Mouse (Mus musculus): ENCODE measurements at regions not wholly inside any gene's neighbourhood (a gene's known extent, or its start where the extent isn't known, plus 50 kb on each side); places are given as distances from the start of the nearest gene placed in this dataset.

DNA sequence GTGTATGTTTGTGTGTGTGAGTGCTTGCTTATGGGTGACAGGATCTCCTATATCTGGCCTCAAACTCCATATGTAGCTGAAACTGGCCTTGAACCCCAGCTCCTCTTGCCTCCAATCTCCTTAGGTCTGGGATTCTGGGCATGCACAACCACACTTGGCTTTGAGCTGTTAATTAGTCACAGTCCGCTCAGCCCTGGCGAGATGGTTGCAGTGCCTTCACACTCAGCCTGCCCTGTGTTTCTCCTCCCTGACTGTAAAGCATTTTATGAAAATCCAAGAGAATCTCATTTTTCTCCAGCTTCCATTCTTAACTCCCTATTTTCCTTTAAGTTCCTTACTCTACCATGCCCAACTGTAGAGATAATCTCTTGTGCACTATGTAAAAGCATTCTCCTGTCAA, 80.1 kb downstream of the Fam110c start:
- no peaks in the 10 kb centered on the region for H3K36me3 ChIP-seq (ENCODE audit: insufficient read depth, low read length)
- no peaks in the 10 kb centered on the region for H3K27me3 ChIP-seq (ENCODE audit: insufficient read depth, low read length)
- no peak overlapping the region for H3K4me2 ChIP-seq (replicated peaks; ENCODE audit: low read depth, low read length)
- 0 out of 2 replicates have a peak overlapping the region, but pooled peaks have one; percentile 18 for H3K27ac ChIP-seq (ENCODE audit: low read length)
- no peak for ATAC-seq (ENCODE audit: low FRiP score, low TSS enrichment)
- peaks cover 26% of the 10 kb centered on the region for H3K4me1 ChIP-seq (ENCODE audit: insufficient read depth, low read length)
- no peak overlapping the region for H3K4me3 ChIP-seq (ENCODE audit: low read length)
- WGBS: 75% methylated on average over 2 of the region's 2 CpGs
- H3K9me3 ChIP-seq (ENCODE audit: low read length): no peaks in the 10 kb centered on the region
- no peak overlapping the region for H3K9ac ChIP-seq (replicated peaks; ENCODE audit: low read length)

DNA sequence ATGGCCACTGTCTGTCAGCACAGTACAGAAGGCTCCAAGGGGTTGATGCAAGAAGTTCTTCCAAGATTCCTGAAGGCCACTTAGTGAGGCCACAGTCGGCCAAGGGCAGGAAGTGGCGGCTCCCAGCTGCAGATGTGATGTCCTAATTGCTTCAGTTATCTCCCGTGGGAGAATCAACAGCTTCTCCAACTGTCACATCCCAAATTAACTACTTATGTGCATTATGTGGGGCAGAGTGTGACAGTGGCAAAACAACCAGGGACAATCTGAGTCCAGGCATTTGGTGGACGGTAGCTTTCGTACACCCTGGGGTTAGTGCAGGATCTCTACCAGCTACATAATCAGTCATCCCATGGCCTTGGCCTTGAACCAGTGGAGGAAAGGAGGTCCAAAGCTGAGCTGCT, 80.9 kb downstream of the Fam110c start:
- Histone ChIP-seq H3K4me3 (ENCODE audit: low read length) (no peak overlapping the region), H3K4me1 (ENCODE audit: insufficient read depth, low read length) (peaks cover 21% of the 10 kb centered on the region), H3K27me3 (ENCODE audit: insufficient read depth, low read length) (no peaks in the 10 kb centered on the region), H3K9me3 (ENCODE audit: low read length) (no peaks in the 10 kb centered on the region), H3K36me3 (ENCODE audit: insufficient read depth, low read length) (no peaks in the 10 kb centered on the region), H3K4me2 (replicated peaks; ENCODE audit: low read depth, low read length) (no peak overlapping the region), H3K9ac (replicated peaks; ENCODE audit: low read length) (no peak overlapping the region), H3K27ac (ENCODE audit: low read length) (peak overlapping the region; percentile 27; the same call in 1 of the 2 replicates)
- ATAC-seq (ENCODE audit: low FRiP score, low TSS enrichment): no peak
- WGBS: 51% methylated on average over 5 of the region's 5 CpGs

- H3K36me3 ChIP-seq (ENCODE audit: insufficient read depth, low read length): no peaks in the 10 kb centered on the region
- 50% methylated on average over 13 of the region's 13 CpGs for WGBS
- peaks cover 18% of the 10 kb centered on the region; the same call in 1 of the 2 replicates for H3K4me1 ChIP-seq (ENCODE audit: insufficient read depth, low read length)
- no peak overlapping the region for H3K4me2 ChIP-seq (replicated peaks; ENCODE audit: low read depth, low read length)
- H3K4me3 ChIP-seq (ENCODE audit: low read length): no peak overlapping the region
- H3K9ac ChIP-seq (replicated peaks; ENCODE audit: low read length): no peak overlapping the region
- no peaks in the 10 kb centered on the region for H3K27me3 ChIP-seq (ENCODE audit: insufficient read depth, low read length)
- peak overlapping the region; percentile 41; the same call in 1 of the 2 replicates for H3K27ac ChIP-seq (ENCODE audit: low read length)
- ATAC-seq (ENCODE audit: low FRiP score, low TSS enrichment): peak; percentile 57
- H3K9me3 ChIP-seq (ENCODE audit: low read length): no peaks in the 10 kb centered on the region
Measured at GRCm38 (mm10) chr12:31156154-31156720, 82.6 kb downstream of the Fam110c start.

DNA sequence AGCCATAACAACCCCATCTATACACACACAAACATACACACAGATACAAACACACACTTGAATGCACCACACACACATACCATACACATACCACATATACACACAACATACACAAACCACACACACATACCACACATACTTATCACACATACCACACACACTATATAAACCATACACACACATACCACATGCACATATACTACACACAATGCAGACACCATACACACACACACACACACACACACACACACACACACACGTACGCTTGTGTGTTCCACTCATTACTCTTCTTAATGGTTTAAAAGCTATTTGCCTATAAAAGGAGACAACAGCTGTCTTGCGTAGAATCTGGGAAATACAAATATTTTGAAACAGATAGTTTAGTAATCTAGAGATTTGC, 83.1 kb upstream of the Gm6993 start:
- H3K4me2 ChIP-seq (replicated peaks; ENCODE audit: low read depth, low read length): no peak overlapping the region
- peaks cover 18% of the 10 kb centered on the region; the same call in 1 of the 2 replicates for H3K4me1 ChIP-seq (ENCODE audit: insufficient read depth, low read length)
- H3K9me3 ChIP-seq (ENCODE audit: low read length): no peaks in the 10 kb centered on the region
- 71% methylated on average over 3 of the region's 3 CpGs for WGBS
- no peak overlapping the region for H3K9ac ChIP-seq (replicated peaks; ENCODE audit: low read length)
- H3K4me3 ChIP-seq (ENCODE audit: low read length): no peak overlapping the region
- no peaks in the 10 kb centered on the region for H3K27me3 ChIP-seq (ENCODE audit: insufficient read depth, low read length)
- no peak for ATAC-seq (ENCODE audit: low FRiP score, low TSS enrichment)
- no peaks in the 10 kb centered on the region for H3K36me3 ChIP-seq (ENCODE audit: insufficient read depth, low read length)
- no peak overlapping the region for H3K27ac ChIP-seq (ENCODE audit: low read length)

DNA sequence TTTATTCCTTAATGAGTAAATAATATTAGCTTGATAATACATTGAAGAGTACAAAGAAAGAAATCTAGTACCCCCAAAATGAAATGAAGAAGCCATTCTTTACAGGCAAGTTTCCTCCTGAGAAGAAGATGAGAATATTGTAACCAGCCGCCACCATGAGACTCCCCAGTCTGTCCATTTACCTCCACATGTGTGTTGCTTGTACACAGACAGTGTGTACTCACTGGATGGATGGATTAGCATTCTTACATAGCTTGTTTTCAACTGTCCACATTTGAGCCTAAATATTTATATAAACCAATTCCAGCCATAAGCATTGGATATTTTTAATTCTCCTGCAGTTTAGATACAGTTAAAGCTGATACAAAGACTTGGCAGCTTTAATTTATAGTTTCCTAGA, 82.7 kb upstream of the Gm6993 start:
- no peaks in the 10 kb centered on the region for H3K36me3 ChIP-seq (ENCODE audit: insufficient read depth, low read length)
- H3K4me3 ChIP-seq (ENCODE audit: low read length): no peak overlapping the region
- WGBS: 88% methylated on average over 1 of the region's 1 CpGs
- no peak for ATAC-seq (ENCODE audit: low FRiP score, low TSS enrichment)
- H3K27me3 ChIP-seq (ENCODE audit: insufficient read depth, low read length): no peaks in the 10 kb centered on the region
- H3K9ac ChIP-seq (replicated peaks; ENCODE audit: low read length): no peak overlapping the region
- no peaks in the 10 kb centered on the region for H3K9me3 ChIP-seq (ENCODE audit: low read length)
- H3K4me2 ChIP-seq (replicated peaks; ENCODE audit: low read depth, low read length): no peak overlapping the region
- H3K4me1 ChIP-seq (ENCODE audit: insufficient read depth, low read length): peaks cover 18% of the 10 kb centered on the region; the same call in 1 of the 2 replicates
- no peak overlapping the region for H3K27ac ChIP-seq (ENCODE audit: low read length)

GRCm38 (mm10) chr12:31158885-31159284, 81.7 kb upstream of the Gm6993 start:
- no peak overlapping the region for H3K27ac ChIP-seq (ENCODE audit: low read length)
- ATAC-seq (ENCODE audit: low FRiP score, low TSS enrichment): no peak; the same call in 1 of the 2 replicates
- H3K9ac ChIP-seq (replicated peaks; ENCODE audit: low read length): no peak overlapping the region
- H3K4me1 ChIP-seq (ENCODE audit: insufficient read depth, low read length): peaks cover 18% of the 10 kb centered on the region; the same call in 1 of the 2 replicates
- no peaks in the 10 kb centered on the region for H3K36me3 ChIP-seq (ENCODE audit: insufficient read depth, low read length)
- H3K9me3 ChIP-seq (ENCODE audit: low read length): no peaks in the 10 kb centered on the region
- no peak overlapping the region for H3K4me2 ChIP-seq (replicated peaks; ENCODE audit: low read depth, low read length)
- WGBS: 79% methylated on average over 4 of the region's 4 CpGs
- no peaks in the 10 kb centered on the region for H3K27me3 ChIP-seq (ENCODE audit: insufficient read depth, low read length)
- H3K4me3 ChIP-seq (ENCODE audit: low read length): no peak overlapping the region

- no peak for ATAC-seq (ENCODE audit: low FRiP score, low TSS enrichment)
- Histone ChIP-seq H3K27ac (ENCODE audit: low read length) (0 out of 2 replicates have a peak overlapping the region, but pooled peaks have one; percentile 46), H3K36me3 (ENCODE audit: insufficient read depth, low read length) (no peaks in the 10 kb centered on the region), H3K9me3 (ENCODE audit: low read length) (no peaks in the 10 kb centered on the region), H3K4me3 (ENCODE audit: low read length) (no peak overlapping the region), H3K9ac (replicated peaks; ENCODE audit: low read length) (no peak overlapping the region), H3K4me2 (replicated peaks; ENCODE audit: low read depth, low read length) (no peak overlapping the region), H3K4me1 (ENCODE audit: insufficient read depth, low read length) (peaks cover 18% of the 10 kb centered on the region; the same call in 1 of the 2 replicates), H3K27me3 (ENCODE audit: insufficient read depth, low read length) (no peaks in the 10 kb centered on the region)
- 73% methylated on average over 7 of the region's 7 CpGs for WGBS
Measured at GRCm38 (mm10) chr12:31159378-31159777, 81.2 kb upstream of the Gm6993 start.

GRCm38 (mm10) chr12:31168221-31168890, 72.2 kb upstream of the Gm6993 start:
- no peaks in the 10 kb centered on the region for H3K27me3 ChIP-seq (ENCODE audit: insufficient read depth, low read length)
- H3K4me3 ChIP-seq (ENCODE audit: low read length): no peak overlapping the region
- H3K36me3 ChIP-seq (ENCODE audit: insufficient read depth, low read length): no peaks in the 10 kb centered on the region
- H3K9me3 ChIP-seq (ENCODE audit: low read length): no peaks in the 10 kb centered on the region
- H3K9ac ChIP-seq (replicated peaks; ENCODE audit: low read length): no peak overlapping the region
- H3K4me1 ChIP-seq (ENCODE audit: insufficient read depth, low read length): peaks cover 9% of the 10 kb centered on the region; the same call in 1 of the 2 replicates
- H3K27ac ChIP-seq (ENCODE audit: low read length): no peak overlapping the region
- H3K4me2 ChIP-seq (replicated peaks; ENCODE audit: low read depth, low read length): no peak overlapping the region
- no peak; the same call in 1 of the 2 replicates for ATAC-seq (ENCODE audit: low FRiP score, low TSS enrichment)
- WGBS: 55% methylated on average over 4 of the region's 4 CpGs

- H3K4me3 ChIP-seq (ENCODE audit: low read length): no peak overlapping the region
- 81% methylated on average over 6 of the region's 6 CpGs for WGBS
- no peaks in the 10 kb centered on the region for H3K9me3 ChIP-seq (ENCODE audit: low read length)
- H3K4me2 ChIP-seq (replicated peaks; ENCODE audit: low read depth, low read length): no peak overlapping the region
- H3K27ac ChIP-seq (ENCODE audit: low read length): no peak overlapping the region
- H3K27me3 ChIP-seq (ENCODE audit: insufficient read depth, low read length): no peaks in the 10 kb centered on the region
- H3K9ac ChIP-seq (replicated peaks; ENCODE audit: low read length): no peak overlapping the region
- no peaks in the 10 kb centered on the region for H3K36me3 ChIP-seq (ENCODE audit: insufficient read depth, low read length)
- no peak for ATAC-seq (ENCODE audit: low FRiP score, low TSS enrichment)
- peaks cover 9% of the 10 kb centered on the region; the same call in 1 of the 2 replicates for H3K4me1 ChIP-seq (ENCODE audit: insufficient read depth, low read length)
Measured at GRCm38 (mm10) chr12:31170111-31170510, 70.5 kb upstream of the Gm6993 start.

GRCm38 (mm10) chr12:31170546-31171160, 69.9 kb upstream of the Gm6993 start:
- Histone ChIP-seq H3K4me1 (ENCODE audit: insufficient read depth, low read length) (peaks cover 9% of the 10 kb centered on the region; the same call in 1 of the 2 replicates), H3K27me3 (ENCODE audit: insufficient read depth, low read length) (no peaks in the 10 kb centered on the region), H3K9ac (replicated peaks; ENCODE audit: low read length) (no peak overlapping the region), H3K4me2 (replicated peaks; ENCODE audit: low read depth, low read length) (no peak overlapping the region), H3K9me3 (ENCODE audit: low read length) (no peaks in the 10 kb centered on the region), H3K27ac (ENCODE audit: low read length) (no peak overlapping the region), H3K36me3 (ENCODE audit: insufficient read depth, low read length) (no peaks in the 10 kb centered on the region), H3K4me3 (ENCODE audit: low read length) (no peak overlapping the region)
- 84% methylated on average over 10 of the region's 10 CpGs for WGBS
- no peak for ATAC-seq (ENCODE audit: low FRiP score, low TSS enrichment)

All from kidney, embryonic 16.5 days (tissue).